Mouse (Mus musculus) common myeloid progenitor, adult 5-6 weeks (primary cell): ENCODE measurements around the gene Gna12. TPM values are rescaled to one million over a fixed set of nuclear protein-coding genes. Genes with fewer than 3 reads are reported as not detected.

Source experiments
- ATAC-seq: replicated peaks from 2 replicates; pipeline ENCODE4 v1.8.0; 2016; ENCODE audit warnings: low read depth, mild to moderate bottlenecking, moderate TSS enrichment, inconsistent platforms; ENCODE audit not compliant: poor library complexity, severe bottlenecking
- total RNA-seq: library from RNA; stranded (forward); fragments of 200-1000, 187-1606 nt; gene quantifications from 2 replicates; pipeline ENCODE4 v1.2.3, GENCODE M21; 2017

The Gna12 gene
- total RNA-seq, 1 experiment from 2014 or later: 36.4 TPM

DNA sequence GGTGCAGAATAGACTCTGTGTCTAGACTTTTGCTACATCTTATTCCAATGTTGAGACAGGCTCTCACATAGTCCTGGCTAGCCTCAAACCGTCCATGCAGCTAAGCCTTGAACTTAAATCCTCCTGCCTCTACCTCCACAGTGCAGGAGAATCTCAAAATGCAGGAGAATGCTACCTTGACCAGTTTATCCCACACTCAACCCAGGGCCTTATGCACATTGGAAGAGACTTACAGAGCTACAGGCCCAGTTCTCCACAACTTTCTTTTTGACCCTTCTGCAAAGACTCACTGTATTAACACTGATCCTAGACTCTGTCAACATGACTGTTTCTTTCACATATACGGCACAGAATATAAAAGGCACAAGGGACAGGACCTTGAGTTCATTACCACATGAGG lies 1.9 kb downstream of the Gna12 start:
- ATAC-seq: no peak

DNA sequence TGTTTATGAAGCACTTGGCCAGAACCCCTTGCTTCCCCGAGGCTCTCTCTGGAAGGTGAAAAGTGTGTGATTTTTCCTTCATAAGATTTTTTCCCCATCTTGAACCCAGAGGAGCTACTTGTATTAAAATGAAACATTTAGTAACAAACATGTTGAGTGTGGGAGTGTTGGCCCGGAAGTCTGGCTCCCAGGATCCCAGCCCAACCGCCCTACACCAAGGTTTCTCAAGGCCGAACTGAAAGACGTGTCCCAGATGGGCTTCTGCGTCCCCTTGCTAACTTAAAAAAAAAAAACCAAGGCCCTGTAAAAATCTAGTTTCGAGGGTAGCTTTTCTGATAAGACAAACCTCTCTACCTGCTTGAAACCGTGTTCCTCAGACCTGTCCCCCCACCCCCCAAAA lies 2.3 kb downstream of the Gna12 start:
- ATAC-seq: no peak

DNA sequence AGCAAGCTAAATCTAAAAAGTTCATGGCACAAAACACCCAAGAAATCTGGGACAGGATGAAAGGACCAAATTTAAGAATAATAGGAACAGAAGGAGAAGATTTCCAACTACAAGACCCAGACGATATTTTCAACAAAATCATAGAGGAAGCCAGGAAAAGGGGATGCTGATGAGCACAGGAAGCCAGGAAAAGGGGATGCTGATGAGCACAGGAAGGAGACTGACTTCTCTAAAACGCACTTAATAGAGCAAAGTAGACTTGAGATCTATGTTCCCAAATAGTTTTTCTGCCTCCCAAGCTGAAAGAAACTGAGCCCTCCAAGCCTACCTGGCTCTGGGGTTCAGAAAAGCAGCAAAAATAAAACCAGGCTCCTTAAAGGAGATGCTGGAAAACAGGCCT lies 2.8 kb downstream of the Gna12 start:
- ATAC-seq: no peak

GRCm38 (mm10) chr5:140826796-140827195 lies 3.4 kb downstream of the Gna12 start:
- no peak for ATAC-seq

- ATAC-seq: no peak
Measured at GRCm38 (mm10) chr5:140826118-140826517, 4.1 kb downstream of the Gna12 start.

- peak; percentile 37; the same call in 1 of the 2 replicates for ATAC-seq
Measured at GRCm38 (mm10) chr5:140824126-140824525, 6.1 kb downstream of the Gna12 start.

DNA sequence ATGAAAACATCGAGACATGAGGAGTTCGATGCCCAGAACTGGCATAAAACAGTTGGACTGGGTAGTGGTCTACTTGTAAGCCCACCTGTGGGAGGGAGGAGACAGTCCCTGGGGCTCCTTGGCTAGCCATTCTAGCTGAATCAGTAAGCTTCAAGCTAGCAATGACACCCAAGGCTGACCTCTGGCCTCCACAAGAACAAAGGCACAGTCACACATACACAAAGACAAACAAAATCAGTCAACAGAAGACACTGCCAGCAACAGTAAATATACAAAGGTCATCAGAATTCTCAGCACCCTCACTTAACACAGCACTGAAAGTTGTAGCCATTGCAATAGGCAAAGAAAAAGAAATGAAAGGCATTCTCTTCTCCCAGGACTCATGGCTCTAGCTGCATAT lies 6.8 kb downstream of the Gna12 start:
- no peak for ATAC-seq

GRCm38 (mm10) chr5:140821951-140822350 lies 8.3 kb downstream of the Gna12 start:
- ATAC-seq: no peak

DNA sequence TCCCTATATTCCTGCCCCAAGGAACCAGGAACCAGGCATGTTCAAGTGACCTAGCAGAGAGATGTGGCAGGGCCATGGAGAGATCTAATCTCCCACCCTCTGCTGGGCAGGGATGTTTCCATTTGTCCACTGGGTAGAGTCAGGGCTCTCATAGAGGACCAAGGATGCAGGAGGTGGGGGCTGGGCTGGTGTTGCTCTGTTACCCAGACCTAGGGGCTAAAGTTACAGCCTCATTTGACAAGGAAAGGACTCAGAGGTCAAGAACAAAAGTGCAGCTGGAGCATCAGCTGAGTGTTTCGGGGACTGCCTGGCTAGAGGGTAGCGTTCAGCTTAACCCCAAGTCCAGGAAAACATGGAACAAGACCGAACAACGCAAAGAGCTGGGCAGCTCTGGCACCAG lies 9.7 kb downstream of the Gna12 start:
- ATAC-seq: no peak

DNA sequence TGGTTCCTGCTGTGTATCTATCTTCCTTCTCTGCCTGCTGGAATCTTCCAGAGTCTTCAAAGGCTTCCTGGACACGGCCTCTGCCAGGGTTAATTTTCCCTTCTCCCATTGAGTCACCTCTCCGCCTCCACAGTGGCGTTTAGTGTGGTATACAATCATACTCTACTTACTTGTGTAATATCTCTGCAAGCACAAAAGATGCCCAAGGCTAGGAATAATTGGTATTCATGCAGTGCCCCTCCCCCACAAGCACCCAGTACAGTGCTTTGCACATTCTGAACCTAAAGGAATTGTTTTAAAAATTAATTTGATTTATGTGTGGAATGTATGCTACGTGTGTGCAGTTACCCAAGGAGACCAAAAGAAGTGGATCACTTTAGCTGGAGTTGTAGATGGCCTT lies 10.6 kb downstream of the Gna12 start:
- no peak for ATAC-seq

DNA sequence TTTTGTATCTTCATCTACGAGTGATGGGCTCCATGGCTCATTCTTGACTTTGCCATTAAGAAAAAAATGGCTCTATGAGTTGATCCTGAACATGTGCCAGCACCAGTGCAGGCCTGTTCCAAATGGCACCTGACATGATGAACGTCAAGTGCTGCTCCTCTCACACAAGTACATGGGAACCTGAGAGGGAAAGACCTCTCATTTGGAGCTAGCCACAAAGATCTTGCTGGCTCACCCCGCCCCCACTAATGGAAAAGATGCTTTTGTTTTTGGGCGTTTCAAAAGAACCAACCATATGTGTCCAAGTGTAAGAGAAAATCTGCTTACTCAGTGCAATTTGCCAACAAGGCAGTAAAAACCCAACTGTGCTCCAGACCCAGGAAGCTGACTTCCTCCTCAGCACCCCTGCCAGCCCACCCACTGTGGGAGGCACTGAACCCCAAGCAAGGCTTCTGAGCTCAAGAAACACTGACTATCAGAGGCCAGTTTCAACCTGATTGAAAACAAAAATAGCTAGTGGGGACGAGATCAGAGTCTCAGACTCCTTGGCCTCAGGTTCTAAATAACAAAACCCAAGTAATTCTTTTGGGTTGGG lies 11.7 kb downstream of the Gna12 start:
- no peak for ATAC-seq

GRCm38 (mm10) chr5:140816950-140817568 lies 13.2 kb downstream of the Gna12 start:
- ATAC-seq: no peak

DNA sequence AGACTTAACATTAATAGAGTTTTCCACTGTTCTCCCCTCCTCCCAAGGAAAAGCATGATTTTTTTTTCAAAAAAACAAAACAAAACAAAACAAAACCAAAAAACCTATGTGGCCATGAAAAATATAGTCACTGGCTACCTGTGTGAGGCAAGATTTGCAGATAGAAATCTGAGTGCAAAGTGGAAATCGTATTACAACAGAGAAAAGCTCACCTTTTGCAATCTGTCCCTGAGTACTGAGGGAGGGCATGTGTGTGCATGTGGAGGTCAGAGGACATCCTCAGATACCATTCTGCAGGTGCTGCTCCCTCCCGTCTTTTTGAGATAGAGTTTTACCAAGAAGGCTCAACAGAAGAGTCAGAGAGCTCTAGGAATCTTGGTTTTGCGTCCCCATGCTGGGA lies 14.2 kb downstream of the Gna12 start:
- no peak for ATAC-seq

- no peak for ATAC-seq
Measured at GRCm38 (mm10) chr5:140815059-140815728, 15.0 kb downstream of the Gna12 start.

- peak; percentile 59 for ATAC-seq
Measured at GRCm38 (mm10) chr5:140814403-140814802, 15.8 kb downstream of the Gna12 start.

DNA sequence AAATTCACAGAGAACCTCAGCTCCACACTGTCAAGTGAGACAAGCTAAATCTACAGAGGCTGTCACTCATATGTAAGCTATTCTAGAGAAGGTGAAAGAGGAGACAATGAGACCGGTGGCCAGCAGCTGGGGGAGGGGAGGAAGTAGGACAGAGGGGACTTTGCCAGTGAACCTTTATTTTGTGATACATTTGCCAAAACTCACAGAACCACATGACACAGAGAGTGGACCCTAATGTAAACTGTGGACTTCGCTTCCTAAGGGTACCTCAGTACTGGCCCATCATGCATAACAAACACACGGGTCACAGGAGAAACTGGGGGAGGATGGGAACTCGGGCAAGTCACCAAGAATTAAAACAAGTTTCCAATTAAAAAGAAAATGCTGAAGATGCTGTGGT lies 17.5 kb downstream of the Gna12 start:
- ATAC-seq: no peak

GRCm38 (mm10) chr5:140812063-140812462 lies 18.2 kb downstream of the Gna12 start:
- ATAC-seq: no peak

DNA sequence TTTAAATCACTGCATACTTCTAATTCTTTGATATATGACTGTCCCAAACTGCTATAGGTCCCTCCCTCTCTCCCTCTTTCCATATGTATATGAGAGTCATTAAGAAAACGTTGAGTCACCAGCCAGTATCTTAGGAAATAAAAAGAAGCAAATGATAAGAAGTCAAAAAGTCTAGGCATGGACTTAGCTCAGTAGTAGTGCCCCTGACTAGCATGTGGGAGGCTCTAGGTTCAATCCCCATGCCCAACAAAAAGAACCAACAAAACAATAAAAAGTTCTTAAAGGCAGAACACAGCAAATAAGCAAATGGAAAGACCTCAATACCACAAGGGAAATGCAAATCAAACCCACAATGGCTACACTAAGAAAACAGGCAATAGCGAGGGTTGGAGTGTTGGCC lies 18.8 kb downstream of the Gna12 start:
- 0 out of 2 replicates have a peak, but pooled peaks have one; percentile 1 for ATAC-seq

- ATAC-seq: no peak
Measured at GRCm38 (mm10) chr5:140806939-140807338, 23.3 kb downstream of the Gna12 start.

GRCm38 (mm10) chr5:140806252-140806651 lies 24.0 kb downstream of the Gna12 start:
- no peak for ATAC-seq

GRCm38 (mm10) chr5:140801782-140802181 lies 28.4 kb downstream of the Gna12 start:
- peak; percentile 23; the same call in 1 of the 2 replicates for ATAC-seq
